Mouse (Mus musculus) ES-Bruce4 (cell line): Measurements from ENCODE around the gene Rnf151.

Experiments used
- CTCF ChIP-seq: IDR thresholded peaks from one replicate; pipeline ENCODE4 v1.8.1; 2011; ENCODE audit warnings: low read depth, low read length
- EP300 ChIP-seq: IDR thresholded peaks from 2 replicates; pipeline ENCODE4 v1.6.1; 2011; ENCODE audit warnings: low read depth, low read length; ENCODE audit not compliant: insufficient read depth

DNA sequence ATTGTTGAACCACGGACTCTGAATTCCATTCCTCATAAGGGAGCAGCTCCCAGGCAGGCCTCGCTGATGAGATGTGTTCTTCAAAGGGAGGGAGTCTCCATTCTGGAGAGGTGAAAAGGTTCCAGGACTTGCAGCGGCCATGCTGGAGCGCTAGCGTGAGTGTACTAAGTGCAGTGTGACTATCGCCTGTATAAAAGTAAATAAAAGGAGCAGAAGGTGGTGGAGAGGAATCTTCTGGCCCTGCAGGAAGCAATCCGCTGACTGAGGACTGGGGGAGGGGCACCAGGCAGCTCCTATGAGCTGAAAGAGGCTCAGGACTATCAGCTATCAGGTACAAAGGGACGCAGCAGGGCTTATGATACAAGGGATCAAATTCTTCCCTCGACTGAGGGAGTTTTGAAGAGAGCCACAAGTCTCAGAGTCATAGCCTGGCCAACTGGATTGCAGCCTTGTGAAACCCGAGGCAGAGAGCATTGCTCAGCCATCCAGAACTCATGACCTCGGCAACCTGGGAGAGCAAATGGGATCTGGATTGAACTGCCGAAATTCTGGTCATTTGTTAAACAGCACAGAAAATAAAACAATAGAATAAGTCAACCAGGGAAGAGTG is 48.5 kb upstream of the Rnf151 start:
- no peak for TF ChIP-seq EP300
- TF ChIP-seq CTCF, result no peak
